Mouse (Mus musculus): ENCODE measurements around the gene Iba57.

Iba57 gene

DNA sequence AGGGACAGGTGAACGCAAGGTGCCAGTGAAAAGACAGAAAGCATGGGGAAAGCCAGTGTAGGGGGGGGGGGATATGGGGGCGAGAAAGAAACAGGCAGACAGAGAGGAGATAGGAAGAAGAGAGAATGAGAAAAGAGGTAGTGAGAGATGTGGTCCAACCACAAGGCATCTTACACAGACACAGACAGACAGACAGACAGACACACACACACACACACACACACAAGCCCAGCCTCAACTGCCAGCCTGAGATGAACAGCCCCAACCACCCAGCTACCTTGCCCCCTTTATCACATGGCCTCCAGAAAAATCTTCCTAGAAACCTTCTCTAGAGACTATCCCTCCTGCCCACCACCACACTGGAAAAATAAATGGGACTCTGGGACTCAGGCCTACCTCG lies 31.5 kb downstream of the Iba57 start:
- 81% methylated on average over 2 of the region's 3 CpGs for WGBS

DNA sequence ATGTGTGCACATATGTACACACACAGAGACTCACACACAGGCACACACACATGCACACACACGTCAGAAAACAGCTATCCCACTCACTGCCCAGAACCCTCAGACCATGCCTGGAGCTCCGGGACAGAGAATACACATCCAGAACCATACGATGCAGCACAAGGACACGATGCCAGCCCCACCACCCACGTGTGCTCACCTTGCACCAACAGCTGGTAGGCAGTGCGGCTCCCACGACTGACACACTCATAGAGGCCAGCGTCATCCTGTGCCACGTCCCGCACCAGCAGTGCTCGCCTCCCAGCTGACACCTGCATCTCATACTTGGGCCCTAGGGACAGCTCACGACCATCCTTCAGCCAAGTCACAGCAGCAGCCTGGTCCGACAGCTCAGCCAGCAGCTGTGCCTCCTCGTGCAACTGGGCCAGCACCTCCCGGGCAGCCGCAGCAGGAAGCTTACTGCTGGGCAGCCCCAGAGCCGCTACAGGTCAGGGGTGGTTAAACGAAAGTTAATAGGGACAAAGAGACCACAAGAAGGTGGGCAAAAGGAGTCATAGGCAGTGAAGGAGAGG lies 32.1 kb downstream of the Iba57 start:
- WGBS = 75% methylated on average over 18 of the region's 18 CpGs

DNA sequence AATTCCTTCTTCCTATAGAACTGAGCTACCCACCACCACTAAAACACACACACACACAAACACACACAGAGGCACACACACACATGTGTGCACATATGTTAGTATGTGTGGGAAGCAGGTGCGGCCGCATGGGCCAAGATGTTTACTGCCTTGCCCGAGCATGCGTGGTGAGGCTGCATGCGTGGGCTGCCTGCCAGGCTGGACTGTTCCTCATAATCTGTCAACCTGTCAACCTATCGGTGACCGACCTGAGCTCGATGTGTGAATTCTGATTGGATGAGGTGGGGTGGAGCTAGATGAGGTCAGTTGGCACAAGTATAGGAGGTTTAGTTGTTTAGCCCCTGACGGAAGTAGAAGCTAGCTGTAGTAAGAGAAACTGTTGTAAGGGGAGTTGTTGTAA lies 32.8 kb downstream of the Iba57 start:
- 82% methylated on average over 9 of the region's 9 CpGs for WGBS

DNA sequence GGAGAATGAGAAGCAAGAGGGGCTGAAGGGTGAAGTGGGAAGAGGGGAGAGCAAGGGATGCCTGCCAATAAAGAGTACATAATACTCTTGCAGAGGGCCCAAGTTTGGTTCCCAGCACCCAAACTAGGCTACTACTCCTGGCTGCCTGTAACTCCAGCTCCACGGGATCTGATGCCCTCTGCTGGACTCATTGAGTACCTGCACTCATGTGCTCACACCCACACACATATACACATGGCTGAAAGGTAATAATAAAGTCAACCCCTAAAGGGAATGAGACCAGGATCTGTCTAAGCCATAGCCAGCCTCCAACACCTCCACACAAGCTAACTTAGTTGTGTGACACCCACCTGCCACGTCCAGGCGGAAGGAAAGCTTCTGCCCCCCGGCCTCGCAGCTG lies 57.6 kb downstream of the Iba57 start:
- over 99% methylated on average over 5 of the region's 5 CpGs for WGBS

Data from cerebral cortex, adult 2 months (tissue).